Mouse (Mus musculus) midbrain, embryonic 10.5 days (tissue): ENCODE data around the gene Arl11. TPM values are rescaled to one million over a fixed set of nuclear protein-coding genes. Genes with fewer than 3 reads are reported as not detected.
"Not testable (repeated sequence)": the region's sequence is repeated elsewhere in the genome, so short reads cannot be mapped to it uniquely, and the experiment has no call there.

Source experiments
- DNase-seq: peaks from one replicate; pipeline ENCODE4 v3.0.0-alpha.2; 2017; ENCODE audit warnings: low spot score
- H3K27ac ChIP-seq: fragments of 300-500 bp; sonication (generic); replicated peaks from 2 replicates; pipeline ENCODE4 v1.5.1; 2016; ENCODE audit warnings: mild to moderate bottlenecking
- H3K27me3 ChIP-seq: fragments of 300-500 bp; sonication (generic); 2 replicates; pipeline ENCODE4 v1.6.1; 2016; ENCODE audit warnings: low read depth, mild to moderate bottlenecking; ENCODE audit not compliant: poor library complexity, severe bottlenecking
- H3K36me3 ChIP-seq: fragments of 300-500 bp; sonication (generic); 2 replicates; pipeline ENCODE4 v1.6.1; 2016; ENCODE audit warnings: mild to moderate bottlenecking, moderate library complexity
- H3K4me1 ChIP-seq: fragments of 300-500 bp; sonication (generic); 2 replicates; pipeline ENCODE4 v1.6.1; 2016
- H3K4me3 ChIP-seq: fragments of 300-500 bp; sonication (generic); 2 replicates; pipeline ENCODE4 v1.5.1; 2016; ENCODE audit warnings: mild to moderate bottlenecking, moderate library complexity
- H3K9me3 ChIP-seq: fragments of 300-500 bp; sonication (generic); replicated peaks from 2 replicates; pipeline ENCODE4 v1.6.1; 2016; ENCODE audit warnings: mild to moderate bottlenecking
- WGBS: fragments of 180-500 bp; shearing (Covaris S2); methylation state at CpG from one replicate; pipeline ENCODE4 v1.1.7; 2016; 5-methylcytosine and 5-hydroxymethylcytosine counted together
- polyA plus RNA-seq: library from polyadenylated mRNA; unstranded; fragments of >200 nt; fragmentation: Nextera tagmentation; extraction: Ambion mirVana; gene quantifications from 2 replicates; pipeline ENCODE4 v1.2.1, GENCODE M21; 2016

The Arl11 gene
- polyA plus RNA-seq, 1 experiment from 2014 or later = 0.15 TPM

GRCm38 (mm10) chr14:61303969-61304609, 5.5 kb upstream of the Arl11 start:
- 81% methylated on average over 4 of the region's 4 CpGs for WGBS

GRCm38 (mm10) chr14:61310036-61310772, 651 bp downstream of the Arl11 start:
- DNase-seq = no peak
- H3K4me3 ChIP-seq = no peak overlapping the region
- 75% methylated on average over 7 of the region's 7 CpGs for WGBS
- no peaks in the 10 kb centered on the region for H3K9me3 ChIP-seq
- H3K27me3 ChIP-seq = no peaks in the 10 kb centered on the region
- peaks cover 11% of the 10 kb centered on the region for H3K4me1 ChIP-seq
- no peaks in the 10 kb centered on the region for H3K36me3 ChIP-seq
- H3K27ac ChIP-seq = 0 out of 2 replicates have a peak overlapping the region, but pooled peaks have one; percentile 49

More at GRCm38 (mm10) chr14:61303969-61304609, 5.5 kb upstream of the Arl11 start:
- H3K27me3 ChIP-seq = no peaks in the 10 kb centered on the region
- no peak overlapping the region for H3K27ac ChIP-seq
- H3K4me3 ChIP-seq = no peak overlapping the region
- H3K36me3 ChIP-seq = no peaks in the 10 kb centered on the region
- H3K9me3 ChIP-seq = no peaks in the 10 kb centered on the region
- H3K4me1 ChIP-seq = no peaks in the 10 kb centered on the region
- no peak for DNase-seq

- Histone ChIP-seq H3K36me3 (no peaks in the 10 kb centered on the region), H3K4me1 (peaks cover 11% of the 10 kb centered on the region), H3K27ac (0 out of 2 replicates have a peak overlapping the region, but pooled peaks have one; percentile 49), H3K4me3 (no peak overlapping the region), H3K9me3 (no peaks in the 10 kb centered on the region), H3K27me3 (no peaks in the 10 kb centered on the region)
- no peak for DNase-seq
- WGBS = 78% methylated on average over 12 of the region's 12 CpGs
Measured at GRCm38 (mm10) chr14:61310963-61311362, 1.4 kb downstream of the Arl11 start.

- H3K9me3 ChIP-seq = no peaks in the 10 kb centered on the region
- 39% methylated on average over 4 of the region's 4 CpGs for WGBS
- DNase-seq = peak; percentile 47
- no peaks in the 10 kb centered on the region for H3K27me3 ChIP-seq
- no peak overlapping the region for H3K4me3 ChIP-seq
- H3K27ac ChIP-seq = no peak overlapping the region
- no peaks in the 10 kb centered on the region for H3K4me1 ChIP-seq
- no peaks in the 10 kb centered on the region for H3K36me3 ChIP-seq
Measured at GRCm38 (mm10) chr14:61316861-61317260, 7.3 kb downstream of the Arl11 start.

- H3K9me3 ChIP-seq = peaks cover 11% of the 10 kb centered on the region
- no peaks in the 10 kb centered on the region for H3K4me1 ChIP-seq
- 92% methylated on average over 1 of the region's 1 CpGs for WGBS
- H3K4me3 ChIP-seq = no peak overlapping the region
- H3K27me3 ChIP-seq = no peaks in the 10 kb centered on the region
- no peak for DNase-seq
- no peak overlapping the region for H3K27ac ChIP-seq
- H3K36me3 ChIP-seq = no peaks in the 10 kb centered on the region
Measured at GRCm38 (mm10) chr14:61320765-61321164, 11.2 kb downstream of the Arl11 start.

DNA sequence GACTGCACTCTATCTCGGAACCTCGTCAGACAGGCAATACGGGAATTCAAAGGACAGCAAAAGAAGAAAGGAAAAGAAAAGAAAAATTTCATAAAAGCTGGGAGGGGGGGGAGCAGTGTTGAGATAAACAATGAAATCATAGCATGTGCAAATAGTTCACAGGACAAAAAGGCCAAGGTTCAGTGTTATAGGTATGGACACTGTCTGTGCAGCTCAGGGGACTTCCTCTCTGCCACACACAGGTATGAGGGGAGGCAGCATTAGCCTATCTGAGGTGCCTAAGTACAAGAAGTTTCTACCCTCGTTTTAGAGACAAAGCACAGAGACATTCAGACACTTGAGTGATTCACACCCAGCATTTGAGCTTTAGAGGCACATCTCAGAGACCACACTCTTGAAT, 11.6 kb downstream of the Arl11 start:
- Histone ChIP-seq H3K9me3 (peaks cover 11% of the 10 kb centered on the region), H3K4me1 (no peaks in the 10 kb centered on the region), H3K4me3 (no peak overlapping the region), H3K36me3 (no peaks in the 10 kb centered on the region), H3K27me3 (no peaks in the 10 kb centered on the region), H3K27ac (no peak overlapping the region)
- WGBS = 86% methylated on average over 4 of the region's 4 CpGs
- DNase-seq = no peak

GRCm38 (mm10) chr14:61322740-61323139, 13.2 kb downstream of the Arl11 start:
- peaks cover 8% of the 10 kb centered on the region for H3K4me1 ChIP-seq
- WGBS = 88% methylated on average over 1 of the region's 1 CpGs
- H3K9me3 ChIP-seq = peaks cover 11% of the 10 kb centered on the region
- H3K4me3 ChIP-seq = no peak overlapping the region
- no peak for DNase-seq
- H3K36me3 ChIP-seq = no peaks in the 10 kb centered on the region
- H3K27me3 ChIP-seq = no peaks in the 10 kb centered on the region
- H3K27ac ChIP-seq = no peak overlapping the region

- WGBS = 22% methylated on average over 6 of the region's 6 CpGs
- H3K27me3 ChIP-seq, DNase-seq, H3K4me3 ChIP-seq, H3K36me3 ChIP-seq, H3K27ac ChIP-seq: not testable (repeated sequence)
- Histone ChIP-seq H3K4me1 (peaks cover 19% of the 10 kb centered on the region), H3K9me3 (peaks cover 11% of the 10 kb centered on the region)
Measured at GRCm38 (mm10) chr14:61327007-61327406, 17.5 kb downstream of the Arl11 start.

DNA sequence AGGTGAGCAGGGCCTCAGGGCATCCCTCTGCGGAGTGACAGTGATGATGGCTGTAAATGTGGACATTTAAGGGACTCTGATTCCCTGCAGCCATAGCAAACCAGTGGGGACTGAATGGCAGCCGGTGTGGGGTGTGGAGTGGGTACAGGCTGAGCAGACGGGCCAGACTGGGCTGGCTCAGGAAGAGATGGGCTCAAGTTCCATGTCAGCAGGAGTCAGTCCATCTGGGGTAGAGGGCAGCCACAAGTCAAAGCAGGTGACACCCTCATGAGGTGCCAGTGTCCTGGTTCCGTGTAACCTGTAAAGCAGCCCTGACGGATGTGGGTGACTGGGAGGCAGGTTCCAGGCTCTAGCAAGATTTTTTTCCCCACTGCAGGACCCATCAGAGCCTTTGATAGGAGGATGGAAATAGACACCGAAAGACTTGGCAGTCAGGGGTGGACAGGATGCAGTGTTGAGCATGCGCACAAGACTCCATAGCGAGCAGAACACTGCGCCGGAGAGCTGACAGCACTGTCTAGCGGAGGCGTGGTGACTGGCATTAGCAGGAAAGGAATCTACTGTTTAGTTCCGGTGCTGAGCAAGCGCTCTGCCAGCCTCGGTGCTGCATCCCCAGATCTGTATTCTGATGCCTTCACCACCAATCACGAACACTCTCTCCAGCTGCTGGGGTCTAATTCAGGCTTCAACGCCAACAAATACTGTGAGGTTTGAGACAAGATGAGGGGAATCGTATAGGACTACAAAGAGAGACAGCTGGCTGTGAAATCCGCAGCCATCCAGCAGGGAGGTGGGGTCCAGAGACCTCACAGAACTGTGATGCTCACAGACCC, 18.3 kb downstream of the Arl11 start:
- no peaks in the 10 kb centered on the region for H3K36me3 ChIP-seq

GRCm38 (mm10) chr14:61330591-61330990, 21.0 kb downstream of the Arl11 start:
- WGBS = 84% methylated on average over 11 of the region's 11 CpGs
- no peak for DNase-seq
- H3K4me3 ChIP-seq = no peak overlapping the region
- H3K27ac ChIP-seq = no peak overlapping the region
- H3K9me3 ChIP-seq = no peaks in the 10 kb centered on the region
- no peaks in the 10 kb centered on the region for H3K27me3 ChIP-seq
- H3K36me3 ChIP-seq = no peaks in the 10 kb centered on the region
- peaks cover 19% of the 10 kb centered on the region for H3K4me1 ChIP-seq

More for the DNA sequence above, 18.3 kb downstream of the Arl11 start:
- Histone ChIP-seq H3K27me3 (no peaks in the 10 kb centered on the region), H3K4me3 (peak overlapping the region; percentile 46), H3K27ac (peak overlapping the region; percentile 67), H3K9me3 (peaks cover 4% of the 10 kb centered on the region), H3K4me1 (peaks cover 19% of the 10 kb centered on the region)
- DNase-seq = peak; percentile 56
- WGBS = 33% methylated on average over 19 of the region's 19 CpGs

GRCm38 (mm10) chr14:61330996-61331561, 21.5 kb downstream of the Arl11 start:
- H3K4me3 ChIP-seq = no peak overlapping the region
- H3K4me1 ChIP-seq = peaks cover 19% of the 10 kb centered on the region
- no peaks in the 10 kb centered on the region for H3K36me3 ChIP-seq
- 35% methylated on average over 13 of the region's 13 CpGs for WGBS
- no peaks in the 10 kb centered on the region for H3K9me3 ChIP-seq
- H3K27ac ChIP-seq = peak overlapping the region; percentile 38; the same call in 1 of the 2 replicates
- no peaks in the 10 kb centered on the region for H3K27me3 ChIP-seq
- peak; percentile 73 for DNase-seq

DNA sequence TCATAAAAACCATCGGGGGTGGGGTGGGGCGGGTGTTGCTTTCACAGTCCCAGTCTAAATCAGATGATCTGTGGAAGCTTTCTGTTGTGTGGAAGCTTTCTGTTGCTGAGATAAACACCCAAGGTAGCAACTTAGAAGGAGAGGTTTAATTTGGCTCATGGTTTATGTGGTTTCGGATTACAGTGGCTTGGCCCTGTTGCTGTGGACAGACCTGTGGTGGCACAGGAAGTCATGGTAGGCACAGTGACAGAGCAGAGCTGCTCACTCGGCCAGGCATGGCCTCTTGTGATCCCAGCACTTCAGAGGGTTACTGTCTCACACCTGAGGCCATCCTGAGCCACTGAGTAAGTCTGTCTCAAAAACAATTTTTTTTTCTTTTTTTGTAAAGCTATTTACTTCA, 29.8 kb downstream of the Arl11 start:
- H3K9me3 ChIP-seq = no peaks in the 10 kb centered on the region
- H3K27me3 ChIP-seq = no peaks in the 10 kb centered on the region
- H3K4me1 ChIP-seq = no peaks in the 10 kb centered on the region
- WGBS = 88% methylated on average over 4 of the region's 4 CpGs
- H3K36me3 ChIP-seq = no peaks in the 10 kb centered on the region
- no peak for DNase-seq
- H3K27ac ChIP-seq = no peak overlapping the region
- no peak overlapping the region for H3K4me3 ChIP-seq
